Mouse (Mus musculus): ENCODE data around the gene Sohlh1. TPM values are rescaled to one million over a fixed set of nuclear protein-coding genes. Genes with fewer than 3 reads are reported as not detected.

The Sohlh1 gene
- polyA plus RNA-seq, 1 experiment: not detected

DNA sequence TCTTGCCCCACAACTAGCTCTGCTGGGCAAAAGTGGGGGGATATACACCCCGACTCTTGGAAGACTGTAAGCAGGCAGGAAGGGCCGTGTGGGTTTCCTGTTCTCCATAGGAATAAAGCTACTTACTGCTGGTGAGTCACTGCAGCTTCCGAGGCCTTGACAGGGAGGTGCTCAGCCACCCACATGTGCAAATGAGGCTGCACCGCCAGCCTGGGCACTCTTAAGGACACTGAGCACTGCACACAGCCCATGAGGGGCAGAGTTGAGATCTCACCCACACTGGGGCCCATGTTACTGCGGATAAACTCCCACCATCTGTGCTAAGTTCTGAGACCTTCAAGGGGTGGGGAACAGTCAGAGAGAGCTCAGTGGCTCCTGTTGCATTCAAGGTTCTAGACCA lies 19.6 kb upstream of the Sohlh1 start:
- no peak overlapping the region for H3K27ac ChIP-seq (ENCODE audit: insufficient read depth, low read depth, low read length)
- TF ChIP-seq CTCF (IDR thresholded peaks at IDR 0.05; ENCODE audit: low read depth, low read length) (no peak), POLR2A (IDR thresholded peaks at IDR 0.05; ENCODE audit: borderline replicate concordance, low read depth, low read length) (no peak)
- H3K4me1 ChIP-seq (ENCODE audit: control insufficient read depth, insufficient read depth, low read length): no peaks in the 10 kb centered on the region
- no peak overlapping the region for H3K4me3 ChIP-seq (ENCODE audit: insufficient read depth, low read length)

GRCm38 (mm10) chr2:25865412-25865811 lies 18.4 kb upstream of the Sohlh1 start:
- H3K4me1 ChIP-seq (ENCODE audit: control insufficient read depth, insufficient read depth, low read length): no peaks in the 10 kb centered on the region
- TF ChIP-seq POLR2A (IDR thresholded peaks at IDR 0.05; ENCODE audit: borderline replicate concordance, low read depth, low read length) (no peak), CTCF (IDR thresholded peaks at IDR 0.05; ENCODE audit: low read depth, low read length) (no peak)
- H3K27ac ChIP-seq (ENCODE audit: insufficient read depth, low read depth, low read length): no peak overlapping the region
- no peak overlapping the region for H3K4me3 ChIP-seq (ENCODE audit: insufficient read depth, low read length)

GRCm38 (mm10) chr2:25864230-25864629 lies 17.2 kb upstream of the Sohlh1 start:
- no peak overlapping the region for H3K4me3 ChIP-seq (ENCODE audit: insufficient read depth, low read length)
- no peak overlapping the region for H3K27ac ChIP-seq (ENCODE audit: insufficient read depth, low read depth, low read length)
- TF ChIP-seq CTCF (IDR thresholded peaks at IDR 0.05; ENCODE audit: low read depth, low read length): no peak
- TF ChIP-seq POLR2A (IDR thresholded peaks at IDR 0.05; ENCODE audit: borderline replicate concordance, low read depth, low read length): no peak
- no peaks in the 10 kb centered on the region for H3K4me1 ChIP-seq (ENCODE audit: control insufficient read depth, insufficient read depth, low read length)

- no peaks in the 10 kb centered on the region for H3K4me1 ChIP-seq (ENCODE audit: control insufficient read depth, insufficient read depth, low read length)
- H3K4me3 ChIP-seq (ENCODE audit: insufficient read depth, low read length): no peak within 1 kb of the TSS
- TF ChIP-seq CTCF (IDR thresholded peaks at IDR 0.05; ENCODE audit: low read depth, low read length): no peak
- no peak for TF ChIP-seq POLR2A (IDR thresholded peaks at IDR 0.05; ENCODE audit: borderline replicate concordance, low read depth, low read length)
- no peak within 1 kb of the TSS for H3K27ac ChIP-seq (ENCODE audit: insufficient read depth, low read depth, low read length)
Observed at GRCm38 (mm10) chr2:25863337-25864131, 16.5 kb upstream of the Sohlh1 start, which contains the start of gene Kcnt1. Gene Kcnt1, plus strand, starts transcription at chr2:25863734.

DNA sequence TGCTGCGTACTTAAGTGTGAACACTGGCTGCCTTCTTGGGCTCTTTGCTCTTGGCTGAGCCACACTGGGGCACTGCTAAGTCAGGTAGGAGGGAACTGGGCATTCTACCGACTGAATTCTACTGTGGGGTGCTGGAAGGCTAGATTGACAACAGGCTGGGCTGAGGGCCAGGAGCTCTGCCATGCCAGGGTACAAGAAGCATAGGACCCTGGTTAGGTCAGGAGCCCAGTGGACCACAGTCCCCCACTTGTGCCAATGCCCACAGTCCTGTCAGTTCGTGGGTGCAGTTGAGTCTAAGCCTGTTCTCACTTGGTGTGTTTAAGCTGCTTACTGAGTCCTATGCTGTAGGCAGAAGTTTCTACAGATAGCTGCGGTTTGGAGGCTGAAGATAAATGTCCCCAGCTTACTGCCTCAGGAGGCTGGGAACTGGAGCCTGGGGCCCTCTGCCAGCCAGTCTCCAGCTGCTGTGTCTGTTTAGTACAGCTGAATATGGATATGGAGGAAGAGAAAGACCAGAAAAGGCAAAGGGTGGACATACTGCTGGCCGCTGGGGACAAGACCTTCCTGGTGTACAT lies 15.7 kb upstream of the Sohlh1 start:
- Histone ChIP-seq H3K4me3 (ENCODE audit: insufficient read depth, low read length) (no peak overlapping the region), H3K4me1 (ENCODE audit: control insufficient read depth, insufficient read depth, low read length) (no peaks in the 10 kb centered on the region), H3K27ac (ENCODE audit: insufficient read depth, low read depth, low read length) (no peak overlapping the region)
- TF ChIP-seq CTCF (IDR thresholded peaks at IDR 0.05; ENCODE audit: low read depth, low read length) (no peak), POLR2A (IDR thresholded peaks at IDR 0.05; ENCODE audit: borderline replicate concordance, low read depth, low read length) (no peak)

DNA sequence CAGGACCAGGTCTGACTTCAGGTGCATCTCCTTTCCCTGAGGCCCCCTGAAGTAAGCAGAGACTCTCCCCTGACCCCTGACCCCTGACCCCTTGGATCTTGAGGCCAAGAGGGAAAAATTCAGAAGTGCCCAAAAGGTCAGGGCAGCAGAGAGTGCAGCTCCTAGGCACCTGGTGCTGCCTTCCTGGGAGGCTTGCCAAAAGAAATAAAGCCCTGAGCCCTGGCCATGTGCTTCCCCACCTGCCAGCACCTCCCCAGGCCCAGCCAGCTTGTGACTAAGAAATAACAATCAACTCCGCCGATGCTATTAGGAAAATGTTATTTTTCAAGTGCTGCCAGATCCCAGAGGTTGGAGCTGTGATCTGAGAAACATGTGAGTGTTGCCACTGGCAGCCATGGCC lies 15.0 kb upstream of the Sohlh1 start:
- TF ChIP-seq POLR2A (IDR thresholded peaks at IDR 0.05; ENCODE audit: borderline replicate concordance, low read depth, low read length) (no peak), CTCF (IDR thresholded peaks at IDR 0.05; ENCODE audit: low read depth, low read length) (no peak)
- no peak overlapping the region for H3K27ac ChIP-seq (ENCODE audit: insufficient read depth, low read depth, low read length)
- H3K4me3 ChIP-seq (ENCODE audit: insufficient read depth, low read length): no peak overlapping the region
- no peaks in the 10 kb centered on the region for H3K4me1 ChIP-seq (ENCODE audit: control insufficient read depth, insufficient read depth, low read length)

GRCm38 (mm10) chr2:25859891-25860290 lies 12.8 kb upstream of the Sohlh1 start:
- Histone ChIP-seq H3K4me3 (ENCODE audit: insufficient read depth, low read length) (no peak overlapping the region), H3K27ac (ENCODE audit: insufficient read depth, low read depth, low read length) (no peak overlapping the region), H3K4me1 (ENCODE audit: control insufficient read depth, insufficient read depth, low read length) (no peaks in the 10 kb centered on the region)
- TF ChIP-seq POLR2A (IDR thresholded peaks at IDR 0.05; ENCODE audit: borderline replicate concordance, low read depth, low read length) (no peak), CTCF (IDR thresholded peaks at IDR 0.05; ENCODE audit: low read depth, low read length) (no peak)

- Histone ChIP-seq H3K27ac (ENCODE audit: insufficient read depth, low read depth, low read length) (no peak overlapping the region), H3K4me3 (ENCODE audit: insufficient read depth, low read length) (no peak overlapping the region)
Observed at GRCm38 (mm10) chr2:25853998-25854397, 7.0 kb upstream of the Sohlh1 start.

GRCm38 (mm10) chr2:25852626-25853025 lies 5.6 kb upstream of the Sohlh1 start:
- Histone ChIP-seq H3K27ac (ENCODE audit: insufficient read depth, low read depth, low read length) (no peak overlapping the region), H3K4me1 (ENCODE audit: control insufficient read depth, insufficient read depth, low read length) (peaks cover 9% of the 10 kb centered on the region), H3K4me3 (ENCODE audit: insufficient read depth, low read length) (no peak overlapping the region)
- no peak for TF ChIP-seq POLR2A (IDR thresholded peaks at IDR 0.05; ENCODE audit: borderline replicate concordance, low read depth, low read length)
- no peak for TF ChIP-seq CTCF (IDR thresholded peaks at IDR 0.05; ENCODE audit: low read depth, low read length)

More at GRCm38 (mm10) chr2:25853998-25854397, 7.0 kb upstream of the Sohlh1 start:
- peaks cover 9% of the 10 kb centered on the region for H3K4me1 ChIP-seq (ENCODE audit: control insufficient read depth, insufficient read depth, low read length)
- TF ChIP-seq CTCF (IDR thresholded peaks at IDR 0.05; ENCODE audit: low read depth, low read length) (no peak), POLR2A (IDR thresholded peaks at IDR 0.05; ENCODE audit: borderline replicate concordance, low read depth, low read length) (no peak)

DNA sequence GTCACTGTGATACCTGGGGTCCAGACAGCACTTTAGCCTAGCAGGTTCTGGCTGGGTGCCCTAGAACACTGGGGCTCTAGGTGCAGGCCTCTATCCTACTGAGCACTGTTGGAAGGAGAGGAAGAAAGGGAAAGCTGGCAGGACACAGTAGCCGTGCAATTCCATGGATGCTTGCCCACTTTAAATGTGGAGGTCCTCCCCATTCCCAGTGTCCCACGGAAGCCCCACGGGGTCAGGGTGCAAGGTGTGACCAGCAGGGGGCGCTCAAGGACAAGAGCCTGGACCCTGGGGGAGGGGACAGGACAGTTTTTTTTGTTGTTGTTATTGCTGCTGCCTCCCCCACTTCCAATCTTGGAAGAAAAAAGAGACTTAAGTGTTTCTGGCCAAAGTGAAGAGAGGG lies 3.3 kb upstream of the Sohlh1 start:
- peak; percentile 98 for TF ChIP-seq CTCF (IDR thresholded peaks at IDR 0.05; ENCODE audit: low read depth, low read length)
- no peak for TF ChIP-seq POLR2A (IDR thresholded peaks at IDR 0.05; ENCODE audit: borderline replicate concordance, low read depth, low read length)

More for the DNA sequence above, 3.3 kb upstream of the Sohlh1 start:
- Histone ChIP-seq H3K4me1 (ENCODE audit: control insufficient read depth, insufficient read depth, low read length) (peaks cover 9% of the 10 kb centered on the region), H3K27ac (ENCODE audit: insufficient read depth, low read depth, low read length) (no peak overlapping the region), H3K4me3 (ENCODE audit: insufficient read depth, low read length) (no peak overlapping the region)

Measured in bone marrow macrophage, adult 2 months (primary cell).